Mouse (Mus musculus) frontal cortex, postnatal 36 days (tissue): ENCODE measurements around the gene Fam83f.

ENCODE experiments used
- DNase-seq, 2 experiments: peaks; one replicate each; pipeline ENCODE4 v3.0.0; 2022; ENCODE audit warnings: low spot score in 2 of 2

Gene Fam83f

GRCm38 (mm10) chr15:80664444-80664843 is 7.2 kb upstream of the Fam83f start:
- no peak for DNase-seq

GRCm38 (mm10) chr15:80672810-80673209 is 1.2 kb downstream of the Fam83f start:
- DNase-seq, result peak in 1 of 2 experiments; percentile 66

GRCm38 (mm10) chr15:80673337-80674095 is 1.9 kb downstream of the Fam83f start:
- DNase-seq, result no peak

- no peak for DNase-seq
Observed at GRCm38 (mm10) chr15:80674700-80675099, 3.1 kb downstream of the Fam83f start.

- peak; percentile 38 to 51 for DNase-seq
Observed at GRCm38 (mm10) chr15:80679515-80680215, 8.0 kb downstream of the Fam83f start.

- DNase-seq, result no peak
Observed at GRCm38 (mm10) chr15:80680347-80681030, 8.8 kb downstream of the Fam83f start.

GRCm38 (mm10) chr15:80681466-80681881 is 9.8 kb downstream of the Fam83f start:
- DNase-seq, result no peak

GRCm38 (mm10) chr15:80682343-80682742 is 10.7 kb downstream of the Fam83f start:
- DNase-seq, result no peak

GRCm38 (mm10) chr15:80683151-80683550 is 11.5 kb downstream of the Fam83f start:
- DNase-seq, result no peak

GRCm38 (mm10) chr15:80683990-80684389 is 12.3 kb downstream of the Fam83f start:
- peak in 1 of 2 experiments; percentile 23 for DNase-seq

- no peak for DNase-seq
Observed at GRCm38 (mm10) chr15:80684786-80685602, 13.3 kb downstream of the Fam83f start.

GRCm38 (mm10) chr15:80685603-80685895 is 13.9 kb downstream of the Fam83f start:
- DNase-seq, result no peak

- DNase-seq, result no peak
Observed at GRCm38 (mm10) chr15:80688536-80688935, 16.9 kb downstream of the Fam83f start.

GRCm38 (mm10) chr15:80693492-80693891 is 21.8 kb downstream of the Fam83f start:
- no peak for DNase-seq

GRCm38 (mm10) chr15:80694125-80694910 is 22.7 kb downstream of the Fam83f start:
- DNase-seq, result peak; percentile 75 to 86

- no peak for DNase-seq
Observed at GRCm38 (mm10) chr15:80697564-80697963, 25.9 kb downstream of the Fam83f start.

GRCm38 (mm10) chr15:80701481-80702257 is 30.0 kb downstream of the Fam83f start:
- DNase-seq, result no peak

- peak in 1 of 2 experiments; percentile 49 for DNase-seq
Observed at GRCm38 (mm10) chr15:80702910-80703309, 31.3 kb downstream of the Fam83f start.

GRCm38 (mm10) chr15:80703495-80703894 is 31.8 kb downstream of the Fam83f start:
- no peak for DNase-seq

- DNase-seq, result peak; percentile 79 to 82
Observed at GRCm38 (mm10) chr15:80704267-80704666, 32.6 kb downstream of the Fam83f start.
